Mouse (Mus musculus): ENCODE data around the gene Otp.

The Otp gene

DNA sequence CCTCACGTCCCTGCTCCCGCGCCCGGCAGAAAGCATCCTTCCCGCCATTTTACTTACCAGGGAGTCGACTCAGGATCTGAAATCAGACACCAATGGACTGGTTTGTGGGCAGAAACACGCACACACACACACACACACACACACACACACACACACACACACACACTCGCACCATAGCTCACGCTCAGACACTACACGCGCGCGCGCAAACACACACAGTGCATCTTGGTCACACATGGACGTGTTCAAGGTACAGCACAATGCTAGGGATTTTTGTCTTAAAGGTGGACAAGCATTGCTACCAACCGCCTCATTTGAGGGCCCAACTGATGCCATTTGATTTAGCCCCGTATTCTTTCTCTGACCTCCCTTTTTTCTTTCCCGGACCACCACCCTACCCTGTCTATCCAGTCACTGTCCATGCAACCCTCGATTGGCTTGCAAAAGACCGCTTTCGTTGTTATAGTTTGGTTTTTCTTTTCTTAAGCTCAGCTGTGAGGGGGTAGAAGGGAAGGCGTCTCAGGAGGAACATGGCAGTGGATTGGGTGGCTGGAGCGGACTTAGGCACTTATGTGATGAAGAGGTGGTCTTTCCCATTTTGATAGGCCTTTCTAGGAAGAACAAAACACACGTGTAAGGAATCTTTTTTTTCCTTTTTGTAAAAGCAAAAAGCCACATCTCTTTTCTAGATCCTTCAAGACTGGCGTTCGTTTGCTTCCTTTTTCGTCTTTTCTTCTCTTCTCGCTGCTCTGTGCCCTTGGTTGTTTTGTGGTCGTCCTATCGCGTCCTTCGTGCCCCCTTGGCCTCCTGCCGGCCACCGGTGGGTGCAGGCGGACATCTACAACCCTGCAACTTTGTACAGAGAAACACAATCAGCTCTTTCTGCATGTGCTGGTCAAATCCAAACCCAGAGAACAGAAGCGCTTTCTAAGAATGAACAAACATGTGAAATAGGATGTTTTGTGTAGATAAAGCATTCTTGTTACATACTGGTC, 8.9 kb downstream of the Otp start:
- Histone ChIP-seq H3K9me3 (ENCODE audit: low read length) (no peaks in the 10 kb centered on the region), H3K36me3 (ENCODE audit: insufficient read depth, low read length) (no peaks in the 10 kb centered on the region)

DNA sequence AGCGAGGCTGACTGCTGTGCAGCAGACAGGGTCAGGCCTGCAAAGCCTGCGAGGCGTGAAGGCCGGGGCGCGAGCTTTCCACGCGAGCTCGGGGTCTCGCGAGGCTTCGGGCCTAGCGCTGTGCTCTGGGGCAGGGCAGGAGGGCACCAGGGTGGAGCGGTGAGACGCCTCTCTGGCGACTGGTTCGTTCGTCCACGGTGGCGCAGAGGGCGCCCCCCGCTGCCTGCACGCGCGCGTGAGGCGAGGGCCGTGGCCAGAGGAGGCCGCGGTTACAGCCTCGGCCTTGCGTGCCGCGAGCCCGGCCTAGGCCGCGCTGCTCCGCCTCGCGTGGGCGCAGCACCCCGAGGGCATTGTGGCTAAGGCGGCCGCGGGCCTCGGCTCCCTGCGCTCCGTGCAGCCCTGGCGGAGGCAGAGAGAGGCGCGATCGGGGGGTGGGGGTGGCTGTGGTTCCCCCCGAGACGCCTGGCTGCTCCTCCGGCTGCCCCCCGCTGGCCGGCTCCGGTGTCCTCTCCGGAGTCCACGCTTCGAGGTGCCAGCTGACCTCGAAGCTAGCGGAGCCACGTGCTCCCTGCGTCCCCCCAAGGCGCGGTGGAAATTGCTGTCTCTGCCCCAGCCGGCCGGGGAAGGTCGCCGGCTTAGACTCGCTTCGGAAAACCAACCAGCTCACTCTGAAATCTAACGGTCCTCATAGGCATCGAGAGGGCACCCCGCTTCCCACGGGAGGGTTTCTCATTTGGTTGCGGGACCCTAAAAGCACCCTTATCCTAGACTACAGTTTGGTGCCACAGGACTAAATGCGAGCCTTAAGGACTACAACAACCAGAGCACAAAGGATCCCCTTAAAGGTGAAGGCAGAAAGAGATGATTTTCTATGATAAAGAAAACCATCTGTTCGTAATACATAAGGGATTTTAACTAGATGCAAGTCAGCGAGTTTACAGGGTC, 10.2 kb downstream of the Otp start:
- Histone ChIP-seq H3K9me3 (ENCODE audit: low read length) (no peaks in the 10 kb centered on the region), H3K27me3 (ENCODE audit: insufficient read depth, low read length) (peaks cover 80% of the 10 kb centered on the region), H3K36me3 (ENCODE audit: insufficient read depth, low read length) (no peaks in the 10 kb centered on the region), H3K4me3 (replicated peaks; ENCODE audit: low read length) (peak overlapping the region; percentile 66), H3K4me1 (replicated peaks; ENCODE audit: low read depth, low read length) (peaks cover 19% of the 10 kb centered on the region)
- TF ChIP-seq POU5F1 (IDR thresholded peaks at IDR 0.05; ENCODE audit: borderline replicate concordance, low read length) (no peak), CTCF (conservative IDR thresholded peaks at IDR 0.05; ENCODE audit: low read length) (no peak), NANOG (IDR thresholded peaks at IDR 0.05; ENCODE audit: borderline replicate concordance, low read length) (no peak)

More for the DNA sequence above, 8.9 kb downstream of the Otp start:
- Histone ChIP-seq H3K27me3 (ENCODE audit: insufficient read depth, low read length) (peaks cover 79% of the 10 kb centered on the region), H3K4me3 (replicated peaks; ENCODE audit: low read length) (peak overlapping the region; percentile 81; the same call in 1 of the 2 replicates), H3K4me1 (replicated peaks; ENCODE audit: low read depth, low read length) (peaks cover 19% of the 10 kb centered on the region)
- no peak for TF ChIP-seq NANOG (IDR thresholded peaks at IDR 0.05; ENCODE audit: borderline replicate concordance, low read length)
- TF ChIP-seq CTCF (conservative IDR thresholded peaks at IDR 0.05; ENCODE audit: low read length) = no peak
- no peak for TF ChIP-seq POU5F1 (IDR thresholded peaks at IDR 0.05; ENCODE audit: borderline replicate concordance, low read length)

DNA sequence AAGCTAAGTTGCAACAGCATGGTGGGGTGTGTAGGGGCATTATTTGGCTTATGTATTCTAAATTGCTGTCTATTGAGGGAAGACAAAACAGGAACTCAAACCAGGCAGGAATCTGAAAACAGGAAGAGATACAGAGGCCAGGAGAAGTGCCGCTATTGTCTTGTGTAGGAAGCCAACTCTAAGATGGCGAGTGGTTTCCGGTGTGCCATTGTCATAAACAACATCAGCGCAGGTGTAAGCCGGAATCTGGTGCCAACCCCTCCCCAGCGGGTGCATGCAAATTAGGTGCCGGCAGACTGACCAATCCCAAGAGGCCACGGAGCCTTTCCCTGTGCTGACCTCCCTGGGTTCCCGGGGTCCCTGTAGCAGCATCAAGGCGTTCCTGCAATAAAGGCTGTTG, 32.4 kb downstream of the Otp start:
- no peaks in the 10 kb centered on the region for H3K36me3 ChIP-seq (ENCODE audit: insufficient read depth, low read length)
- H3K4me1 ChIP-seq (replicated peaks; ENCODE audit: low read depth, low read length) = peaks cover 19% of the 10 kb centered on the region
- H3K9me3 ChIP-seq (ENCODE audit: low read length) = no peaks in the 10 kb centered on the region
- TF ChIP-seq NANOG (IDR thresholded peaks at IDR 0.05; ENCODE audit: borderline replicate concordance, low read length) (peak; percentile 18; the same call in 1 of the 2 replicates), CTCF (conservative IDR thresholded peaks at IDR 0.05; ENCODE audit: low read length) (no peak), POU5F1 (IDR thresholded peaks at IDR 0.05; ENCODE audit: borderline replicate concordance, low read length) (no peak)
- 0 out of 2 replicates have a peak, but pooled peaks cover 4% of the 10 kb centered on the region for H3K27me3 ChIP-seq (ENCODE audit: insufficient read depth, low read length)
- H3K4me3 ChIP-seq (replicated peaks; ENCODE audit: low read length) = 0 out of 2 replicates have a peak overlapping the region, but pooled peaks have one; percentile 13

DNA sequence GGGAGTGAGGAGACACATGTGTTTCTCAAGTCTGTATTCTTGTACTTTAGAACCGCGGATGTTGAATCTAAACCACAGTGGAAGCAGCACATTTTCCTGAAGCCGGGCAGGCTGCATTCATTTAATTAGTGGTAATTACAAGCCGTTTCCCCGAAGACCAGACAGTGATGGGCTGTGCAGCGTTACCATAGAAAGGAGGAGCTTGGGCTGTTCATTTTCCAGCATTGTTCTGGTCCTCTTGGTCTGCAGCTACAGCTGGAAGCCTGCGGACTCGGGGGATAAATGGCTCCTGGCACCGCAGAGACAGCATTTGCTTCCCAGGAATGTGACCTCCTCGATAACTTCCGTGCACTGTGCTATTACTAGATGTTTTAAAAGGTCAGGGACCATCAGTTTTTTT, 37.6 kb downstream of the Otp start:
- TF ChIP-seq POU5F1 (IDR thresholded peaks at IDR 0.05; ENCODE audit: borderline replicate concordance, low read length) = no peak
- TF ChIP-seq CTCF (conservative IDR thresholded peaks at IDR 0.05; ENCODE audit: low read length) = no peak
- TF ChIP-seq NANOG (IDR thresholded peaks at IDR 0.05; ENCODE audit: borderline replicate concordance, low read length) = no peak
- Histone ChIP-seq H3K4me3 (replicated peaks; ENCODE audit: low read length) (peak overlapping the region; percentile 13; the same call in 1 of the 2 replicates), H3K9me3 (ENCODE audit: low read length) (no peaks in the 10 kb centered on the region), H3K36me3 (ENCODE audit: insufficient read depth, low read length) (no peaks in the 10 kb centered on the region), H3K27me3 (ENCODE audit: insufficient read depth, low read length) (0 out of 2 replicates have a peak, but pooled peaks cover 4% of the 10 kb centered on the region), H3K4me1 (replicated peaks; ENCODE audit: low read depth, low read length) (peaks cover 16% of the 10 kb centered on the region)

DNA sequence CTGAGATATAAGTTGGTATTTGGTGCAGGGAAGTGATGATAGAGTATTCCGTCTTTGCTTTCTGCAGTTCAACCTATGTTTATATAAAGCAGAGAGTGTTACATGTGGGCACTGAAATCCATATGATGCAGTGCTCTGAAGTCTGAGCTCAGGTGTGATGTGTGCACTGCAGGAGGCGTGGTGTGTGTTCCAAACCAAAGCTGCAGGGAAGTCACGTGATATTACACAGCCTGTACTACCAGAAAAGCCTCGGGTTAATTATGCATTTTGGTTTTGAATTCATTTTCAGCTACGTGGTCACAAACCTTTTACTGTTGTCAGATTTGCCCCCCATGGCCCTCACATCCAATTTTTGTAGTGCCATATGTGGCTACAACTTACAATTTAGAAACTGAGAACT, 40.3 kb downstream of the Otp start:
- Histone ChIP-seq H3K4me1 (replicated peaks; ENCODE audit: low read depth, low read length) (peaks cover 7% of the 10 kb centered on the region), H3K36me3 (ENCODE audit: insufficient read depth, low read length) (no peaks in the 10 kb centered on the region), H3K9me3 (ENCODE audit: low read length) (no peaks in the 10 kb centered on the region), H3K27me3 (ENCODE audit: insufficient read depth, low read length) (0 out of 2 replicates have a peak, but pooled peaks cover 4% of the 10 kb centered on the region), H3K4me3 (replicated peaks; ENCODE audit: low read length) (no peak overlapping the region)
- TF ChIP-seq POU5F1 (IDR thresholded peaks at IDR 0.05; ENCODE audit: borderline replicate concordance, low read length) (no peak), NANOG (IDR thresholded peaks at IDR 0.05; ENCODE audit: borderline replicate concordance, low read length) (no peak), CTCF (conservative IDR thresholded peaks at IDR 0.05; ENCODE audit: low read length) (no peak)

DNA sequence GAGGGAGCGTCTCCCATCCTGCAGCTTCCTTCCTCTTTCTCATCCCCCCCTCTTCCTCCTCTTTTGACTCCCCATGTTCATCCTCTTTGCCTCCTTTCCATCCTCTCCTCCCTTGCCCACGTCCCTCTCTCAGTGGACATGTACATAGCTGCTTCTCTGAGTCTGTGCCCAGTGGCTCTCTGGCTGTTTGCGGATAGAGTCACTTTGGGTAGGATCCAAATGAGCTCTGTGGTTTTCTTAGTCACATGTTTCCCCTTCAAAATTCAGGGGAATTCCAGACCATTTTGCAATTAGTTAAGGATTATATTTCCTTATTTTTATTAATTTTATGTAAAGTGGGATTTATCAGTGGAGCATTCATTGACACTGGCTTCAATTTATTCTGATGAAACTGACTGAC, 52.7 kb downstream of the Otp start:
- TF ChIP-seq NANOG (IDR thresholded peaks at IDR 0.05; ENCODE audit: borderline replicate concordance, low read length) (no peak), POU5F1 (IDR thresholded peaks at IDR 0.05; ENCODE audit: borderline replicate concordance, low read length) (no peak), CTCF (conservative IDR thresholded peaks at IDR 0.05; ENCODE audit: low read length) (no peak)
- Histone ChIP-seq H3K36me3 (ENCODE audit: insufficient read depth, low read length) (no peaks in the 10 kb centered on the region), H3K27me3 (ENCODE audit: insufficient read depth, low read length) (peaks cover 21% of the 10 kb centered on the region)

More for the DNA sequence above, 52.7 kb downstream of the Otp start:
- peaks cover 15% of the 10 kb centered on the region for H3K4me1 ChIP-seq (replicated peaks; ENCODE audit: low read depth, low read length)
- H3K4me3 ChIP-seq (replicated peaks; ENCODE audit: low read length) = no peak overlapping the region
- H3K9me3 ChIP-seq (ENCODE audit: low read length) = no peaks in the 10 kb centered on the region

All from E14TG2a.4 (cell line).